Mouse (Mus musculus): ENCODE measurements at regions not wholly inside any gene's neighbourhood (a gene's known extent, or its start where the extent isn't known, plus 50 kb on each side); places are given as distances from the start of the nearest gene placed in this dataset.

- 0 out of 2 replicates have a peak, but pooled peaks cover 2% of the 10 kb centered on the region for H3K27me3 ChIP-seq (ENCODE audit: control insufficient read depth, insufficient read depth, low read length)
- no peak overlapping the region for H3K27ac ChIP-seq (replicated peaks; ENCODE audit: insufficient read depth, low read depth, low read length)
- H3K4me3 ChIP-seq (ENCODE audit: insufficient read depth, low read depth, low read length): no peak overlapping the region
- no peak for TF ChIP-seq CTCF (IDR thresholded peaks at IDR 0.05; ENCODE audit: low read depth, low read length)
- TF ChIP-seq POLR2A (IDR thresholded peaks at IDR 0.05; ENCODE audit: extremely low read depth, insufficient read depth, low read length): no peak
- no peaks in the 10 kb centered on the region for H3K36me3 ChIP-seq (ENCODE audit: control insufficient read depth, insufficient read depth, low read length)
- H3K9ac ChIP-seq (ENCODE audit: low read depth, low read length): no peak overlapping the region
- 55% methylated on average over 10 of the region's 10 CpGs for WGBS
- H3K4me1 ChIP-seq (ENCODE audit: control insufficient read depth, insufficient read depth, low read length): no peaks in the 10 kb centered on the region
- H3K79me2 ChIP-seq (ENCODE audit: control insufficient read depth, insufficient read depth, low read length): no peaks in the 10 kb centered on the region
- DNase-seq (ENCODE audit: extremely low read depth, low read depth, low spot score): no peak
Observed at GRCm38 (mm10) chr8:34726145-34726767, 614.7 kb upstream of the Gm10131 start.

- no peaks in the 10 kb centered on the region for H3K4me1 ChIP-seq (ENCODE audit: control insufficient read depth, insufficient read depth, low read length)
- H3K4me3 ChIP-seq (ENCODE audit: insufficient read depth, low read depth, low read length): no peak overlapping the region
- WGBS: 67% methylated on average over 4 of the region's 4 CpGs
- no peak overlapping the region for H3K9ac ChIP-seq (ENCODE audit: low read depth, low read length)
- TF ChIP-seq CTCF (IDR thresholded peaks at IDR 0.05; ENCODE audit: low read depth, low read length) (no peak), POLR2A (IDR thresholded peaks at IDR 0.05; ENCODE audit: extremely low read depth, insufficient read depth, low read length) (no peak)
- no peaks in the 10 kb centered on the region for H3K36me3 ChIP-seq (ENCODE audit: control insufficient read depth, insufficient read depth, low read length)
- no peaks in the 10 kb centered on the region for H3K79me2 ChIP-seq (ENCODE audit: control insufficient read depth, insufficient read depth, low read length)
- H3K27me3 ChIP-seq (ENCODE audit: control insufficient read depth, insufficient read depth, low read length): 0 out of 2 replicates have a peak, but pooled peaks cover 2% of the 10 kb centered on the region
- DNase-seq (ENCODE audit: extremely low read depth, low read depth, low spot score): no peak
- H3K27ac ChIP-seq (replicated peaks; ENCODE audit: insufficient read depth, low read depth, low read length): no peak overlapping the region
Observed at GRCm38 (mm10) chr8:34725546-34725945, 614.0 kb upstream of the Gm10131 start.

- Histone ChIP-seq H3K4me1 (ENCODE audit: control insufficient read depth, insufficient read depth, low read length) (no peaks in the 10 kb centered on the region), H3K79me2 (ENCODE audit: control insufficient read depth, insufficient read depth, low read length) (no peaks in the 10 kb centered on the region), H3K27me3 (ENCODE audit: control insufficient read depth, insufficient read depth, low read length) (no peaks in the 10 kb centered on the region), H3K27ac (replicated peaks; ENCODE audit: insufficient read depth, low read depth, low read length) (no peak overlapping the region), H3K4me3 (ENCODE audit: insufficient read depth, low read depth, low read length) (no peak overlapping the region), H3K9ac (ENCODE audit: low read depth, low read length) (no peak overlapping the region), H3K36me3 (ENCODE audit: control insufficient read depth, insufficient read depth, low read length) (no peaks in the 10 kb centered on the region)
- no peak for DNase-seq (ENCODE audit: extremely low read depth, low read depth, low spot score)
- 86% methylated on average over 23 of the region's 23 CpGs for WGBS
- no peak for TF ChIP-seq POLR2A (IDR thresholded peaks at IDR 0.05; ENCODE audit: extremely low read depth, insufficient read depth, low read length)
- no peak for TF ChIP-seq CTCF (IDR thresholded peaks at IDR 0.05; ENCODE audit: low read depth, low read length)
Observed at GRCm38 (mm10) chr8:34709911-34710733, 598.6 kb upstream of the Gm10131 start.

GRCm38 (mm10) chr8:34709316-34709715, 597.8 kb upstream of the Gm10131 start:
- Histone ChIP-seq H3K27ac (replicated peaks; ENCODE audit: insufficient read depth, low read depth, low read length) (no peak overlapping the region), H3K79me2 (ENCODE audit: control insufficient read depth, insufficient read depth, low read length) (no peaks in the 10 kb centered on the region), H3K27me3 (ENCODE audit: control insufficient read depth, insufficient read depth, low read length) (no peaks in the 10 kb centered on the region), H3K9ac (ENCODE audit: low read depth, low read length) (no peak overlapping the region), H3K4me3 (ENCODE audit: insufficient read depth, low read depth, low read length) (no peak overlapping the region), H3K4me1 (ENCODE audit: control insufficient read depth, insufficient read depth, low read length) (no peaks in the 10 kb centered on the region), H3K36me3 (ENCODE audit: control insufficient read depth, insufficient read depth, low read length) (no peaks in the 10 kb centered on the region)
- TF ChIP-seq CTCF (IDR thresholded peaks at IDR 0.05; ENCODE audit: low read depth, low read length): no peak
- TF ChIP-seq POLR2A (IDR thresholded peaks at IDR 0.05; ENCODE audit: extremely low read depth, insufficient read depth, low read length): no peak
- DNase-seq (ENCODE audit: extremely low read depth, low read depth, low spot score): no peak
- 66% methylated on average over 11 of the region's 11 CpGs for WGBS

- H3K9ac ChIP-seq (ENCODE audit: low read depth, low read length): no peak overlapping the region
- TF ChIP-seq POLR2A (IDR thresholded peaks at IDR 0.05; ENCODE audit: extremely low read depth, insufficient read depth, low read length) (no peak), CTCF (IDR thresholded peaks at IDR 0.05; ENCODE audit: low read depth, low read length) (no peak)
- WGBS: 53% methylated on average over 8 of the region's 8 CpGs
- no peaks in the 10 kb centered on the region for H3K79me2 ChIP-seq (ENCODE audit: control insufficient read depth, insufficient read depth, low read length)
- no peaks in the 10 kb centered on the region for H3K36me3 ChIP-seq (ENCODE audit: control insufficient read depth, insufficient read depth, low read length)
- no peaks in the 10 kb centered on the region for H3K27me3 ChIP-seq (ENCODE audit: control insufficient read depth, insufficient read depth, low read length)
- H3K4me1 ChIP-seq (ENCODE audit: control insufficient read depth, insufficient read depth, low read length): no peaks in the 10 kb centered on the region
- DNase-seq (ENCODE audit: extremely low read depth, low read depth, low spot score): no peak
- no peak overlapping the region for H3K4me3 ChIP-seq (ENCODE audit: insufficient read depth, low read depth, low read length)
- H3K27ac ChIP-seq (replicated peaks; ENCODE audit: insufficient read depth, low read depth, low read length): no peak overlapping the region
Observed at GRCm38 (mm10) chr8:34703351-34703750, 591.8 kb upstream of the Gm10131 start.

GRCm38 (mm10) chr8:34702806-34703205, 591.3 kb upstream of the Gm10131 start:
- H3K27ac ChIP-seq (replicated peaks; ENCODE audit: insufficient read depth, low read depth, low read length): no peak overlapping the region
- no peaks in the 10 kb centered on the region for H3K4me1 ChIP-seq (ENCODE audit: control insufficient read depth, insufficient read depth, low read length)
- no peaks in the 10 kb centered on the region for H3K27me3 ChIP-seq (ENCODE audit: control insufficient read depth, insufficient read depth, low read length)
- no peaks in the 10 kb centered on the region for H3K79me2 ChIP-seq (ENCODE audit: control insufficient read depth, insufficient read depth, low read length)
- DNase-seq (ENCODE audit: extremely low read depth, low read depth, low spot score): no peak
- H3K9ac ChIP-seq (ENCODE audit: low read depth, low read length): no peak overlapping the region
- H3K4me3 ChIP-seq (ENCODE audit: insufficient read depth, low read depth, low read length): no peak overlapping the region
- TF ChIP-seq POLR2A (IDR thresholded peaks at IDR 0.05; ENCODE audit: extremely low read depth, insufficient read depth, low read length): no peak
- no peak for TF ChIP-seq CTCF (IDR thresholded peaks at IDR 0.05; ENCODE audit: low read depth, low read length)
- WGBS: 97% methylated on average over 2 of the region's 2 CpGs
- no peaks in the 10 kb centered on the region for H3K36me3 ChIP-seq (ENCODE audit: control insufficient read depth, insufficient read depth, low read length)
